Mouse (Mus musculus) cerebellum, postnatal 25 days (tissue): ENCODE results near the gene Pip4k2b.

Source experiments
- DNase-seq, 2 experiments: peaks; one replicate each; pipeline ENCODE4 v3.0.0; 2021; ENCODE audit warnings: mixed read lengths in 2 of 2

Pip4k2b gene

DNA sequence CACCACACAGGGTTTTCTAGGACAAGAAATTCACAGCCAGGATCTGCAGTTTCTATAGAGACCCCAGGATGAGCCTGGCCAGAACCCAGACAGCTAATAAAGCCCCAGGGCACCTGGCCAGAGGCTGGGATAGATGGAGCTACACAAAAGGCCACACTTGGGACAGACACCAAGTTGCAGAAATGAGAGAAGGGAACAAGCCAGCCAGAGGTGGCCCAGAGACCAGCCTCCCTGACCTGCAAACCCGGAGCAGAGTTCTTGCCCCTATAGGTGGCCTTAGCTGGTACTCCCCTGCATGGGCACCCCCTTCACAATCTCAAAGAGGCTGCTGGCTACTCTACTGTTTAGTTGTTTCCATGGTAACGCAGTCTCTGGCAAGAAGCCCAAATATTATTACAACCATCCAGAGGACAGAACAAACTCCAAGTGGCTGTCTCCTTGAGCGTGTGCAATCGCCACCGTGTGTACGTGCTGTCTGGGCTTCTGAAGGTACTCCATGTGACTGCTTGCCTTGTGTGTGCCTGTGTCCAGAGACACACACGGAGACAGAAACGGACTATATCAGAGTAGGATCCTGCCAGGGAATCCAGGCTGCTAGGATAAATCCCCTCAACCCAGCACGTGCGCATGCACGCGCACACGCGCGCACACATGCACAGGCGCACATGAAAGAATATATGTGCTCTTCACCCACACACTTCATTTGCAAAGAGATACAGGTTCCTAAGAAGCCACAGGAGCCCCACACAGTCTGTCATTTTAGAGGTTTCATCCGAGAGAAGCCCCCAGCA, 49.4 kb downstream of the Pip4k2b start:
- peak in 1 of 2 experiments; percentile 32 for DNase-seq

- no peak for DNase-seq
Observed at GRCm38 (mm10) chr11:97694435-97694834, 50.1 kb downstream of the Pip4k2b start.

- peak; percentile 70 to 81 for DNase-seq
Observed at GRCm38 (mm10) chr11:97689861-97690260, 54.6 kb downstream of the Pip4k2b start.

GRCm38 (mm10) chr11:97687061-97687460, 57.4 kb downstream of the Pip4k2b start:
- no peak for DNase-seq

- peak in 1 of 2 experiments; percentile 38 for DNase-seq
Observed at GRCm38 (mm10) chr11:97686322-97686908, 58.1 kb downstream of the Pip4k2b start.

DNA sequence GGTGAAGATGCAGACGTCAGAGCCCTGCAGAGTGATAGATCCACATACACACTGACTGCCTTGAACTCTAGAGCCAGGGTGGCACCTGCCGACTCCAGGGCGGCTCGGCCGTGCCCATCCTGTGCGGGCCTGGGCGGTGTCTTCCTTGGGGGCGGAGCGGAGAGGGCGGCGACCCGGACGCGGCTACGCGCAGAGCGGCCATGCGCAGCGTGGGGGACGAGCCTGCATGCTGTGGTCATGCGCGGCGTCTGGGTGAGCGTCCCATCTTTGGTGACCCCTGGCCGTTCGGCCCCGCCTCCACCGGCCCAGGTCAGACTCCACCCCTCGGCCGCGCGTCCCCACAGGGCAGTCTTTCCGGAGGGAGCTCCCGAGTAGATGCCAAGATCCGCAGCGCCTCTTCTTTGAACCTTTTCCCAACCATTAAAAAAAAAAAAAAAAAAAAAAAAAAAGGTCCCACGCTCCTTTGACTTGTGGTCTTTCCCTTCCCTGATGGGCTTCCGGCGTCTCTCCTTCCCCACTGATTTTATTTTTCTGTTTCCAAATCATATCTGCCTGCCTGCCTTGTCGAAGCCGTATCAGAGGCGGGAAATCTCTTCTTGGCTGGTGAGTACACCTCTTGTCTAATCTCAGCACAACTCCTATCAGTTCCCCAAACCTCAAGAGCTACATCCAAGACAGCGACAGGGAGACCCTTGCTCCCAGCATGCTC, 58.7 kb downstream of the Pip4k2b start, which contains the start of gene Cisd3:
TSS of gene Cisd3 (plus strand) at position 214 of the 709 bp plus-strand sequence.
- peak; percentile 94 to 96 for DNase-seq

DNA sequence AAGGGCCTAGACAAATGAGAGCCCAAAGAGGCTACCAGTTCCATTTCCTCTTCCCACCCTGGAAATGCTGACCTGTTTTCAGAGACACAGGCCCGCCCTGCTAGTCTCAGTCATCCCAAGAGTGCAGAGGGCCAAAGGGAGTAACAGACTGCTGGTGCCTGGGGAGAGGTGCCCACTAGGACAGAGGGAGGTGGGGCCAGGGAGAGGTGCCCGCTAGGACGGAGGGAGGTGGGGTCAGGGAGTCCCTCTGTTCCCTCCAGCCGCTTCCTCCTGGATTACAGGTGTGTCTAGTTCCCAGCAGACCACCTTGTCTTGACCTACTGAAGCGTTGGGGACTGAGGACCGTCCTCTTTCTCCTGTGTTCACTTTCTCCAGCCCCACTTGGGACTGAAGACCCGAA, 59.7 kb downstream of the Pip4k2b start:
- DNase-seq = peak in 1 of 2 experiments; percentile 34

GRCm38 (mm10) chr11:97684063-97684680, 60.3 kb downstream of the Pip4k2b start:
- no peak for DNase-seq

DNA sequence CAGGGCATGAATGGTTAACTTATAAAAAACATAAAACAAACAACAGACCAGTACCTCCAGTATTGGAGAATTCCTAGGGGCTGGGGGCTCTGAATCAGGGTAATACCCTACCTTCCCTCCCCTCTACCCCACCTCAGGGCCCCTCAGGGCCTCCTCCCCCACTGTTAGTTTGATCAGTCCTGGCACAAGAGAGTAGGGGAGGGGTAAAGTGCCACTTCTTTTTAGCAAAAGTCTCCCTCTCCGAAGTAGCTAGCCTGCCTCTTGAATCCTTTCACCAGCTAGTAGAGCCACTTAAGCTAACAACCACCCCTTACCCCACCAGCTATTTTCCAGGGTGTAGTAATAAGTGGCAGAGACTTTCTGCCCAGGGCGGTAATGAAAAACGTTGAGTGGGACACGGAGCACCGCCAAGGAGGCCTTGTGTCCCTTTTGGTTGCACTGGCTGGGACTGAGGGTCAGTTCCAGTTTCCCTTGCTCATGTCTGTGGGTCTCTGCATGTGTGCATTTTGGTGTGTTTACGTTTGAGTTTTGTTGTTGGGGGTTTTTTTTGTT, 61.9 kb downstream of the Pip4k2b start:
- no peak for DNase-seq

DNA sequence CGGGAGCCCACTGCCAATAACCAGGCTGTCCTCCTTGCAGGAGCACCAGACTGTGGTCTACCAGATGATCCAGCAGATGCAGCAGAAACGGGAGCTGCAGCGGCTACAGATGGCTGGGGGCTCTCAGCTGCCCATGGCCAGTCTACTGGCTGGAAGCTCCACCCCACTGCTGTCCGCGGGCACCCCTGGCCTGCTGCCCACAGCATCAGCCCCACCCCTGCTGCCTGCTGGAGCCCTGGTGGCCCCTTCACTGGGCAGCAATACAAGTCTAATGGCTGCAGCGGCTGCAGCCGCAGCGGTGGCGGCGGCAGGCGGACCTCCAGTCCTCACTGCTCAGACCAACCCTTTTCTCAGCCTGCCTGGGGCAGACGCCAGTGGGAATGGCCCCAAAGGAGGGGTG, 64.1 kb downstream of the Pip4k2b start:
- DNase-seq = no peak

DNA sequence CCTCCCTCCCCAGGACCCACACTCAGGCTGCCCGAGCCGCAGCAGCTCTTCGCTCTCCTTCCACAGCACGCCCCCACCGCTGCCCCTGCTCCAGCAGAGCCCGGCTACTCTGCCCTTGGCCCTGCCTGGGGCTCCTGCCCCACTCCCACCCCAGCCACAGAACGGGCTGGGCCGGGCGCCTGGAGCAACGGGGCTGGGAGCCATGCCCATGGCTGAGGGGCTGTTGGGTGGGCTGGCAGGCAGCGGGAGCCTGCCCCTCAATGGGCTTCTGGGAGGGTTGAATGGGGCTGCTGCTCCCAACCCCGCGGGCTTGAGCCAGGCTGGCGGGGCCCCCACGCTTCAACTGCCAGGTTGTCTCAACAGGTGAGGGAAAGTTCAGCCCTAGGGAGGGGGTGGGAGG, 66.2 kb downstream of the Pip4k2b start:
- DNase-seq = no peak

DNA sequence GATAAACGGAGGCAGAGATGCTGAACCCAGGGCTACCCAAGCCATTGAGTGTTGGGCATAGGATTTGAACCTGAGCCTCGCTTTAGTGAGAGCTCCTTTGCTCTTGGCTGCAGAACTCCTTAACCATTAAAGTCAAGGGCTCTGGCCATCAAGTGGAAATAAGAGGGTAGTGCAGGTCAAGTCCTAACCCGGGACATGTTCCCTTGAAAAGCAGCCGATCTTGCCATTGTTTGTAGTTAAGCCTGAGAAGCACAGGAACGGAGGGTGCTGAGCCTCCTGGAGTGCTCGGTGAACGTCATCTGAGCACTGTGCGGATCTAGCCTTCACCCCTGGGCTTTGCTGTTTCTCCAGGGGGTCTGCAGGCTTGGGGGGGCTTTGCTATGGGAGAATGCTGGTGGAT, 66.7 kb downstream of the Pip4k2b start:
- DNase-seq = no peak

DNA sequence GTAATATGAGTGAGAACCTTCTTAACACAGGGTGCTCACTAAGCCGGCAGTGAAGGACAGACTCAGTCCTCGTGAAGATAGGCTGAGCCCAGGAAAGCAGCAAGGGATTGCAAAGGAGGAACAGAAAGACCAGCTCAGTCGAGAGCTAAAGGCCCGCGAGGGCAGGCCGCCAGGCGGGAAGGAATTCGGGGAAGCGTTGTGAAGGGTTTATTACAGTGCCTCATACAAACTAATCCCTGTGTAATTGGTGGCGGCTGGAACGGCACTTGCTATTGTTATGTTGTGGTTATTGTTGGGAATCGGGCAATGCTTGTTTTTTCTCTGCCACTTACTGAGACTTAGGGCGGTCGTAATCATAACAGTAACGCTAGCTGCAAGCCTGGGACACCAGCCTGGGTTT, 67.1 kb downstream of the Pip4k2b start:
- no peak for DNase-seq

DNA sequence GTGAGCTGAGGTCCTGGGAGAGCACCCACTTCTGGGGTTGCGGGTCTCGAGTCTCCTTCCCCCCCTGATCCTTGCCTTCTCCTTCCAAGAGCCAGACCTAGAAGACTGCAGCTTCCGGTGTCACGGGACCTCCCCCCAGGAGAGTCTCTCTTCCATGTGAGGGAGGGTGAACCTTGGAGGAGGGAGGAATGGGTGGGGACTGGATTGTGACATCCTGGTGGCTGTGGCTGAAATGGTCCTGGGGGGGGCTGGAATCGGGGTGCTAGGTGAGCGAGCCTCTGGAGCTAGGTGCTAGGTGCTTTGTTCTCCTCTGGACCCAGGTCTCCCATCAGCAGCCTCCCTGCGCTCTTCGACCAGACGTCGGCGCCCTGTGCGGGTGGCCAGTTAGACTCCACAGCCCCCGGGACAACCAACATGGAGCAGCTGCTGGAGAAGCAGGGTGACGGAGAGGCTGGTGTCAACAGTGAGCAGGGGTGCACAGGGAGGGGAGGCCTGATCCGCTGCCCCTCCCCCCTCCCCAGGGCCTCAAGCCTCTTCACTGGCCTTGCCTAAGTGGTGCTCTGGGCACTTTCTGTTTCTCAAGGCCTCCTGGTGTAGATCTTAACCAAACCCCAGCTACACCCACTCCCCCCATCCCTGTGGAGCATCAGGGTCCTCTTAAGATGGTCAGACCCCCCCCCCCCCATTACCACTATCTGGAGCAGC, 68.3 kb downstream of the Pip4k2b start:
- no peak for DNase-seq

GRCm38 (mm10) chr11:97673148-97673547, 71.4 kb downstream of the Pip4k2b start:
- no peak for DNase-seq

GRCm38 (mm10) chr11:97671177-97671527, 73.4 kb downstream of the Pip4k2b start:
- DNase-seq = no peak

DNA sequence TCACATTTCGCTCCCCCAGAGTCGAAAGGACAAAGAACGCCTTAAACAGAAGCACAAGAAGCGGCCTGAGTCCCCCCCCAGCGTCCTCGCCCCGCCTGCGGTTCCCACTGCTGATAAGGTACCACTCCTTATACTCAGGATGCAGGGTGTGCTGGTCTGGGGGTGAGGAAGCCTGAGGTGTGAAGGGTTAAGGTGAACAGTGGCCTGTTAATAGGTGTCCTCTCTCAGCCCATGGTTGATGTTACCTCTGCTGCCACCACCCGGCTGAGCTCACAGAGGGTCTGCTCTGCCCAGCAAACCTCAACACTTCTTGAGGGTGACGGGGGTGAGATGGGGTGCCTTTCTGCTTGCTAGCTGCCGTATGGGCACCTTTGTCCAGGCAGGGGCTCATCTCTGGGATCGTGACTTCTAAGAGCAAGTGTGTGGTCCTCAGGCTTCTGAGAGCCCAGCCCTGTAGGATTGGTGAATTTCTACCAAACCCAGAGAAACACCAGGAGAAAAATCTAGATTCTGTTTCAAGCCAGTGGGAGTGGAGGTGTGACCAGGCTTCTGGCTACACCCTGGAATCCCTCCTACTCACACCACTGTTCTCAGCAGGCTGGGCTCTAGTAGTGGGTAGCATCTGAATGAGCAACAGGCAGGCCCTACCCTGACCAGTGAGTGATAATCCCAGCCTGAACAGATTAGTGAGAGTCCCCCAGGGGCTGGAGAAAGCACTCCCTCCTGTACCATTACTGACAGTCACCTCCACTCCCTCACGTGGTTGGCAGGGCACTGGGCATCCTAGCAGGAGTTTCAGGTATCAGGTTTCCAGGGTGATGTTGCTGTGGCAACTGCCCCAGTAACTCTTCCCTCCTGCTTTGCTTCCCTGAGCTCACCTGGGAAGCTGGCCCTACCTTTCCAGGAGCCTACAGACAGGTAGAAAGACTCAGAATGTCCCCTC, 74.0 kb downstream of the Pip4k2b start:
- peak; percentile 38 to 52 for DNase-seq

- DNase-seq = peak; percentile 71 to 85
Observed at GRCm38 (mm10) chr11:97669829-97670228, 74.7 kb downstream of the Pip4k2b start.

- no peak for DNase-seq
Observed at GRCm38 (mm10) chr11:97669268-97669667, 75.2 kb downstream of the Pip4k2b start.

GRCm38 (mm10) chr11:97668160-97668559, 76.3 kb downstream of the Pip4k2b start:
- peak in 1 of 2 experiments; percentile 44 for DNase-seq

DNA sequence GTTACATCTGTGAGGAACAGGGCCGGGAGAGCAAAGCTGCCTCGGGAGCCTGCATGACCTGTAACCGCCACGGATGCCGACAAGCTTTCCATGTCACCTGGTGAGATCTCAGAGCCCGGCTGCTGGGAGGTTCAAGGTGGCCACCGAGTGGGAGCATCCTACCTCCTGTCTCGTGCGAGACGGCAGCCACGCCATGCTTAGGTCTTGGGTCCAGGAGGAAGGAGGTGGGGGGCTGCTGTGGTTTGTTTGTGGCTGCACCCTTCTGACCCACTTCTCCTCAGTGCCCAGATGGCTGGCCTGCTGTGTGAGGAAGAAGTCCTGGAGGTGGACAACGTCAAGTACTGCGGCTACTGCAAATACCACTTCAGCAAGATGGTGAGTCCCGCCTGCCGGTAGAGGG, 77.7 kb downstream of the Pip4k2b start:
- DNase-seq = peak in 1 of 2 experiments; percentile 22
